Mouse (Mus musculus) brain, embryonic 18.5 days (tissue): ENCODE measurements around the gene Rpa2.

Experiments
- DNase-seq: peaks from one replicate; pipeline ENCODE4 v3.0.0-alpha.2; 2012; ENCODE audit warnings: low read depth, low spot score

The Rpa2 gene

DNA sequence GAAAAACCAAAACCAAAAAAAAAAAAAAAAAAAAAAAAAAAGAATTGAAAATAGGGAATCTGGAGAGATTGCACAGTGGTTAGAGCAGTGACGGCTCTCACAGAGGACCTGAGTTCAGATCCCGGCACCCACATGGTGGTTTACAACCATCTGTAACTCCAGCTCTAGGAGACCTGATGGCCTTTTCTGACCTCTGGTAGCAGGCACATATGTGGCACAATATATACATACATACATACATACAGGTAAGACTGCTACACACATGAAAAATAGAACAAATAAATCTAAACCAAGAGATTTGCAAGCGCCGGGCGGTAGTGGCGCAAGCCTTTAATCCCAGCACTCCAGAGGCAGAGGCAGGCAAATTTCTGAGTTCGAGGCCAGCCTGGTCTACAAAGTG lies 35.7 kb downstream of the Rpa2 start:
- DNase-seq, result no peak

DNA sequence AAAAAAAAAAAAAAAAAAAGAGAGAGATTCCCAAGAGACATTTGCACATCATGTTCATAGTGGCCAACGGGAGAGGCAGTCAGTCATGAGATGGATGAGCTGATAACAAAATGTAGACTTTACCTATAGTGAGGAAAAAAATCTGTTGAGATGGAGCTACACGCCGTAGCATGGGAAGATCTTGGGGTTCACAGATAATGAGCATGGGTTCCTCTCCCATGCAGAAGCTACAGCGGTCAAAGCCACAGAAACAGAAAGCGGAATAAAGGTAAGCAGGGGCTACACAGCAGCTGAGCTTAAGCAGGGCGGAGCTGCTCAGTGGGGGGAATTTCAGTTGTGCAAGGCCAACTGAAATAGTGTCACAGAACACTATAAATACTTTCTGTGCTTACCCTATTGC lies 36.2 kb downstream of the Rpa2 start:
- DNase-seq, result no peak

DNA sequence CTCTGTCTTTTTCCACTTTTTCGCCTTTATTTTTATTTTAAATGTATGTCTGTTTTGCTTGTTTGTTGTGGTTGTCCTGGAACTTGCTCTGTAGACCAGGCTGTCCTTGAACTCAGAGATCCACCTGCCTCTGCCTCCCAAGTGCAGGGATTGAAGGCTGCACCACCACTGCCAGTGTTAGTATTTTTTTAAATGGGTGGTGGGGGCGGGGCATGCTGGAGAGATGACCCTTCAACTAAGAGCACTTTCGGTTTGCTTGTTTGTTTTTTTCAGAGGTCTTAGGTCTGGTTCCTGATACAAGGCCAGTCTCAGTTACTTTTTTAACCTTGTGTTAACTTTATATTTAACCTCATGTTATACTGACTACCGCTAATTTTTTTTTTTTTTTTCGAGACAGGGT lies 37.0 kb downstream of the Rpa2 start:
- DNase-seq, result no peak

DNA sequence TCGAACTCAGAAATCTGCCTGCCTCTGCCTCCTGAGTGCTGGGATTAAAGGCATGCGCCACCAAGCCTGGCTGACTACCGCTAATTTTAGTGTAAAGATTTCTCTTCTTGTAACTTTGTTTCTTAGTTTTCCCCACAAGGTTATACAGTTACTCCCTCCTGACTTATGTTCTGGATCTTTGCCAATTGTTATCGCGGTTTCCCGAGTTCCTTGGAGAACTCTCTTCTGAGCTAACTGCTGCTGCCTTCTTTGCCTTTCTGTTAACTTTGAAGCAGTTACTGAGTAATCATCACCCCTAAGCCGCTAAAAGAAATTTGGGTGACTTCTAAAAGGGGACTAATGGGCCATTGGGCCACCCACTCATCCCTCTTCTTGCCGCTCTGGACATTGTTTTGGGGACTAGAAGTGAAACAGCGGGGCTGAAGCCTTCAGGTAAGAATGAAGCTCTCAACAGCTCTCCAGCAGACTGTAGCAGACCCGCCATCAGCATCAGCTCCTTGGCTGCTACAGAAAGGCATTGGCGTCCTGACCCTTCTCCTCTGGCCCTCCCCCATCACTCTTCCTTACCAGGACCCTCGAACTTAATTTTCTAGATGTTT lies 37.6 kb downstream of the Rpa2 start:
- no peak for DNase-seq

DNA sequence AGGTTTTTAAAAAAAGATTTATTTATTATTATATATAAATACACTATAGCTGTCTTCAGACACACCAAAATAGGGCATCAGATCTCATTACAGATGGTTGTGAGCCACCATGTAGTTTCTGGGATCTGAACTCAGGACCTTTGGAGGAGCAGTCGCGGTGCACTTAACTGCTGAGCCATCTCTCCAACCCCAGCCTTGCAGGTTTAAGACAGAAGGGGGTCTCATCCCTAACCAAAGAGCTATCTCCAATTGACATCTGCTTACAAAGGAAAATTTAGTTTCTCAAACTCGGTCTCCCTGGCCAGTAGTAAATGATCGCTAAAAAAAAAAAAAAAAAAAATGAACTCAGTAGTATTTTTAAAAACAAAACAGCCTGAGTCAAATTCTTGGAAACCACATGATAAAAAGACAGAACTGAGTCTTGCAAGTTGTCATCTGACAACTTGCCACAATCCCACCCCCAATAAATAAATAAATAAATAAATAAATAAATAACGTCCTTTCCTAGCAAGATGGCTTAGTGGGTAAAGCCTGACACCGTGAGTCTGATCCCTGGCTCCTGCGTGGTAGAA lies 38.6 kb downstream of the Rpa2 start:
- DNase-seq, result no peak

DNA sequence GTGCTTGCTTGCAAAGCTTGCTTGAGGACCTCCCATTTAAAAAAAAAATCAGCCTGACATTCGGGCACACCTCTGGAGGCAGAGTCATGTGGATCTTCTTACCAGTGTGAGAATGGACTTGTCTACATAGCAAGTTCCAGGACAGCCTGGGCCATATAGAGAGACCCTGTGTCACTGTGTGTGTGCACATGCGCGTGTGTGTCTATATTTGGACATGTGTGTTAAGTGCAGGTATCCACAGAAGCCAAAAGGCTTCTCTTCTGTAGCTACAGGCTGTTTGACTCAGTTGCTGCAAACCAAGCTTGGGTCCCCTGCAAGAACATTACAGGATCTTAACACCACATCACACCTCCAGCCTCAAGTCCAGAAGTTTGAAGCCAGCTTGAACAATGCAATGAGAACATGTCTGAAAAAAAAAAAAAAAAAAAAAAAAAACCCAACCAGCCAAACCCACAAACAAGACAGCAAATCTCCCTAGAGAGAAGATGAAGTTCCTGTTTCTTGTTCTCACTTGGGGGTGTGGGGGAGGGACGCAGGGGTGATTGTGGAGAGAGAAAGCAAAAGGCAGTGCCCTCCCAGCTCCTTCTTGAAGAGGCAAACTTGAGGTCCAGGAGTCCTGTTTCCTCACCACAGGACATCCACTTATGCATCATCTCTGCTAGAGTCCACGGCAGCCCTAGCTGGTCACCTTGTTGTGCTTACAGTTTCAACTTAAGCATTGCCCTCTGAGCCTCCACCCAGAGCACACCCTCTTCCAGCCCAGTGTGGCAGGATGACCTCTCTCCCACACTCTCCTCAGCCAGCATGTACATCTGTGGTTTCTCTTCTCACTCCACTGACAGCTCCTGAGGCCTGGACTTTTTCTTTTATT lies 39.9 kb downstream of the Rpa2 start:
- no peak for DNase-seq

DNA sequence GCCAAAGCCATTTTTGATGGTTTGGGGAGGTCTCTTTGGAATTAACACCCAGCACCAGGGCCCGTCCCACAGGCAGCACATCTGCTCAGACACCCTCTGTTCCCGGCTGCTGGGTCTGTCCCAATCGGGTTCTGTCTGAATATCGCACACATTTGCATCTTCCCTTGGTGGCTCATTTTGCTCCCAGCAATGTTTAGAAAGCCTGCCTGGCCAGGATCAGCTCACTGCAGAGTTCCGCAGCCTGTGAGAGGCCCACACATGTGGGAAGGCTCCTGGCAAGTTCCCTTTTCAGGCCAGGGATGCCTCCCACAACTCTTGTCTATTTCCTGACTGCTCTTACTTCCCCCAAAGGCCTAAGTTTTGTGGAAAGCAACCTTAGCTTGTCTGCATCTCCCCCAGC lies 41.5 kb downstream of the Rpa2 start:
- DNase-seq, result no peak

DNA sequence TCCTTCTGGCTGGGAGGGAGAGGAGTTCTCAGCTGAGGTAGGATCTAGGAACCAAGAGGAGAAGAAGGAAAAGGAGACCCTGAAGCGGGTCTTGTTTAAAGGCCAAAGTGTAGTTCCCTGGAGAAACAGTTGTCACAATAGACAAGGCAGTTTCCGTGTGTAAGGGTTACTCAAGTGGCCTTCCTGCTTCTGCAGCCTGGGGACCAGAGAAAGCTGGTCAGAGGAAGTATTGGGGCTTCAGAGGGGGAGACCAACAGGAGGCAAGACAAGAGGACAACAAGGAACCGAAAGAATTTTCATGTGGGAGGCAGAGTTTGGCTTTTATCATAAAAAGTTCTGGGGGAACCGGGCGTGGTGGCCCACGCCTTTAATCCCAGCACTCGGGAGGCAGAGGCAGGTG lies 48.3 kb downstream of the Rpa2 start:
- DNase-seq, result no peak

DNA sequence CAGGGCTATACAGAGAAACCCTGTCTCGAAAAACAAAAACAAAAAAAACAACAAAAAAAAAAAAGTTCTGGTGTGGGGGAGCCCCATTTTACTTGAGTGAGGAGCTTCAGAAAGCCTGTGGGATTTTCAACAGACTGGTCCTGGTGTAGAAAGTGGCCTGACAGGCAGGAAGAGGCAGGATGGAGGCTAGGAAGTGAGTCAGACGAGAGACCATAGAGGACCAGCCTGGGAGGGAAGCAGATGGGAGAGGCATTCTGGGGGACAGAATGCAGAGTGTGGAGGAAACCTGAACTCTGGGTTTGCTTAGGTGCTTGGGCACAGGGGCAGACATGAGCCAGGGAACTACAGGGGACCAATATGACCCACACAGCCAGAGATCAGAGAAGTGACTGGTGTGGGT lies 48.7 kb downstream of the Rpa2 start:
- DNase-seq, result no peak

DNA sequence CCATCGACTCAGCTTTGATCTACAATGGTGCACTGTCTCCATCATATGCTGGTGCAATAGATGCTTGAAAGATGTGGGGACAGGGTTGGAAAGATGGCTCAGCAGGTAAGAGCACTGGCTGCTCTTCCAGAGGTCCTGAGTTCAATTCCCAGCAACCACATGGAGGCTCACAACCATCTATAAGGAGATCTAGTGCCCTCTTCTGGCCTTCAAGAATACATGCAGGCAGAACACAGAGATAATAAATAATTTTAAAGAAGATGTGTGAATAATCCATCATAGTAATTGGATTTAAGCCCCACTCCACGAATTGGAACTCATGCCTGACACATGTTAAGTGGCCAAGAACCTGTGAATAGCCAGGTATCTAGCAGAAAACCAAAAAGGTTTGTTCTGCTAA lies 50.3 kb downstream of the Rpa2 start:
- no peak for DNase-seq

DNA sequence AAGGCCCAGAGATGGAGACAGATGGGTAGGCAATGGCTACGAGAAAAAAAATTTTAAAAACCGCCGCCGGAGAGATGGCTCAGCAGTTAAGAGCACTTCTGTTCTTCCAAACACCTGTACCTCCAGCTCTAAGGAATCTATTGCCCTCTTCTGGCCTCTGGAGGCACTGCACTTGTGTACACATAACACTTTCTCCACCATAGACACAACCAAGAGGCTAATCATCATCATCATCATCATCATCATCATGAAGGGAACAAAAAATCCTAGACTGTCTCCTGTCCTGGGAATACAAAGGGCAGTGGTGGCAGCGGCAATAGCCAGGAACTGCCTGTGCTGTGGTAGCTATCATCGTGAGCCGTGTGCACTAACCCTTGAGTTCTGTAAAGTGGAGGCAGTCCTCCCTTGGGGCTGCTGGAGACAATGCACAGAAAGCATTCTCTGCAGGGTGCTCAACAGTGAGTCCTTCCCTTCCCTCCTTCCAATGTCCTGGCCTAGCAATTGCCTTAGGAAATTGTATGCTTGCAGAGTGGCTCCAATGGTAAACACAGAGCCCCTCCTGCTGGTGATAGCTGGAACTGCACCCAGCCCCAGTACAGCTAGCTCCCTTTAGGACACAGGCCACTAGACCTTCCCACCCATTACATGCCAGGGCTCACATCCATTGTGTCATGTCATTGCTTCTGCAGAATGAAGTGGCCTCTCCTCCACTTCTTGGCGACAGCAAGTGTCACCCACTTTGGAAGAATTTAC lies 55.7 kb downstream of the Rpa2 start:
- DNase-seq, result no peak
